Mouse (Mus musculus): ENCODE results near the gene Utp15.

DNA sequence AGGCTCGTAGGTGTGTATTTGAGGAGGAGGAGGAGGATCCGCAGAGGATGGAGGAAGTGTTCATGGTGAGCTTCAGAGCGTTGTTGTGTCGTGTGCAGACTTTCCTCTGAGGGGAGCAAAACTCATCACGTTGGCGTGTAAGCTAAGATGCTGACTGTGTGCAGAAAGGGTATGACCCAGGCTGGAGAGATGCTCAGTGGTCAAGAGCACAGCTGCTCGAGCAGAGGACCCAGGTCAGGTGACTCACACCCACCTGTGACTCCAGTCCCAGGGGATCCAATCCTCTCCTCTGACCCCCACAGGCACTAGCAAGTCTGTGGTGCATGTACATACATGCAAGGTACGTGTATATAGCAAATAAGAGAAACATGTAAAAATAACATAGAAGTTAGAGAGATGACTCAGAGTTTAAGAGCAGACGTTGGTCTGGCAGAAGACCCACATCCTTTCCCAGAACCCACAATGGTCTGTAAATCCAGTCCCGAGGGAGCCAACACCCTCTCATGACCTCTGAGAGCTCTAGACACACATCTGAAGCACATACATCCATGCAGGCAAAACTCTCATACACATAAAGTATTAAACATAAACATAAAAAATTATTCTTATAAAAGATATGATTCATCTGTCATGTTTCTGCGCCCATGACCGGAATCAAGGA is 18.3 kb upstream of the Utp15 start:
- no peak for TF ChIP-seq CTCF (IDR thresholded peaks at IDR 0.05; ENCODE audit: borderline replicate concordance, insufficient read depth, low read depth, low read length)
- no peak for TF ChIP-seq POLR2A (IDR thresholded peaks at IDR 0.05; ENCODE audit: borderline replicate concordance, insufficient read depth, low read length)

All from cerebellum, adult 2 months (tissue).